Mouse (Mus musculus): ENCODE data around the gene Tbc1d14.

DNA sequence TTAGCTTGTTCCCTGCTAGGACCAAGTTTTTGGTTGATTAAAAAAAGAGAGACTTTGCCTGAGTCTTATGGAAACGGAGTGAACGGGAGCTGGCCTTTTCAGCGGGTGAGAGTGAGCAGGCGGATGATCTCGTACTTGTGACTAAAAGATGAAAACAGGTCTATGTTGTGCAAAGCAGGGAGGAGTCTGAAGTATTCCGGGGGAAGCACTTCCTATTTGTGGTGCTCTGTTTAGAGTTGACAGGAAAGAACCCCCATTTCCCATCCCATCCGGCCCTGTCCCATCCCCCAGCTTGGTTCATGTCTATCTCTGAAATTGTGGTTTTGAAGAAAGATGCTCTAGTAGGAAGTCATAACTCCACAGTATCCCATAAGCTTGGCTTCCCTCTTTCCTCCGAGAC lies 127.2 kb downstream of the Tbc1d14 start:
- TF ChIP-seq POLR2A (IDR thresholded peaks at IDR 0.05; ENCODE audit: borderline replicate concordance, control insufficient read depth, low read depth, low read length) (no peak), CTCF (IDR thresholded peaks at IDR 0.05; ENCODE audit: control insufficient read depth, insufficient read depth, low read length) (no peak)

Data from bone marrow, adult 2 months (tissue).